Mouse (Mus musculus): ENCODE data around the gene Timm22. TPM values are rescaled to one million over a fixed set of nuclear protein-coding genes. Genes with fewer than 3 reads are reported as not detected.

Timm22 gene
- total and polyA plus RNA-seq, 3 experiments: 10.4 to 40.4 (median 35.3) TPM

DNA sequence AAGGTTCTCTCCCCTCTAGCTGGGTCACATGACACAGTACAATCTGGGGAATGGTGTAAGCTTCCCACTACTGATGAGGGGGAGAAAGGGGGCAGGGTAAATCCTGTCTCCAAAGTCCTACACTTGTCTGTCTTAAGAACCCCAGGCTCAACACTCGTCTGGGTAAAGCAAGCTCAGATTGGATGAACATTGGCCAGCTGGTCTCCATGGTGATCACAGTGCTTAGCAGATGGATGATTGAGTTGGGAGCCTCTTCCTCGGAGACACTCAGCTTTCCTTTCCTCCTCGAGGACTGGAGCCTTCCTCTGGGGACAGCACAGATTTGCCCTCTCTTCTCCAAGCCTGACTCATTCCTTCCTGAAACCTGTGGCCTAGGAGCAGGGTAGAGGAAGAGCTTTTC lies 32.9 kb downstream of the Timm22 start:
- intact Hi-C loops (cut with DNase I): no loop called here
- WGBS: 50% methylated on average over 3 of the region's 3 CpGs

DNA sequence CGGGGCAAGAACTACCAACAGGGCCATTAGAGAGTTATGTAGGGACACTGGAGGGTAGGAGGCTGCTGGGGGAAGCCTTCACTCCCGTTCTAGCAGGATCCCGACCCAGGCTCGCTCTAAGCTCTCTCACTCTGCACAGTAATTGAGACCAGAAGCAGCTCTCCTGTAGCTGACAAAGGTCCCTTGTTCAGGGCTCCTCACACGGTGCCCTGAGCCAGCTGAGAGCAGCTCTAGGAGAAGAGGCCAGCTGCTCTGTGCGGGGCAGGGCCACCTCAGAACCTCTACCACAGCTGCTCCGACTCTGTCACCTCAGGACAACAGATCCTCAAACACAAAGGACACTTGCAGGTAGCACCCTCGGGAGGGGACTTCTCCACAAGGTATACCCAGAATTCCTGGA lies 38.7 kb downstream of the Timm22 start:
- intact Hi-C loops (cut with DNase I): no loop called here

More for the DNA sequence above, 32.9 kb downstream of the Timm22 start:
- peaks cover 13% of the 10 kb centered on the region for H3K4me1 ChIP-seq (ENCODE audit: control insufficient read depth, insufficient read depth, low read length)
- no peak for DNase-seq
- H3K27me3 ChIP-seq (ENCODE audit: control insufficient read depth, insufficient read depth, low read length): no peaks in the 10 kb centered on the region
- TF ChIP-seq CTCF (IDR thresholded peaks at IDR 0.05): no peak
- TF ChIP-seq POLR2A (IDR thresholded peaks at IDR 0.05; ENCODE audit: insufficient read depth, low read depth, low read length): no peak
- no peak for TF ChIP-seq EP300 (IDR thresholded peaks at IDR 0.05; ENCODE audit: insufficient read depth, low read depth, low read length)
- no peaks in the 10 kb centered on the region for H3K36me3 ChIP-seq (ENCODE audit: control insufficient read depth, insufficient read depth, low read length)
- H3K4me3 ChIP-seq: no peak overlapping the region
- no peak overlapping the region for H3K27ac ChIP-seq
- no peaks in the 10 kb centered on the region for H3K79me2 ChIP-seq (replicated peaks; ENCODE audit: control insufficient read depth, insufficient read depth, low read length)
- H3K9ac ChIP-seq (ENCODE audit: low read depth, low read length): no peak overlapping the region

DNA sequence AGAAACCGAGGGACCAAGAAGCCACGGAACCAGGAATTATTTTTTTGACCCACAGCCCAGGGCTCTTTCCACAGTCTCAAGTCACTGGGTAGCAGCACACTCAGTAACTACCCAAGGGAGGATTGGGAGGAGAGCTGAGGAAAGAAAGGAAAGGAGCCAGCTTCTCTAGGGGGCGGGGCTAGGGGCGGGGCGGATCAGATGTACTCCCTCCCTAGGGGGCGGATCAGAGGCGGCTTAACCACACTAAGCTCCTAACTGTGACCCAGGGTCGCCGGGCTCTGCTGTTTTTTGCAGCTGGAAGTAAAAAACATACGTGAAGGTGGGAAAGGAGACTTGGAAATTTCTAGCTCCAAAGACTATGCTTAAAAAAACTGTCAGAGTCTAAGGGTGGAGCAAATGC lies 39.5 kb downstream of the Timm22 start:
- no peak for TF ChIP-seq POLR2A (IDR thresholded peaks at IDR 0.05; ENCODE audit: insufficient read depth, low read depth, low read length)
- H3K4me1 ChIP-seq (ENCODE audit: control insufficient read depth, insufficient read depth, low read length): no peaks in the 10 kb centered on the region
- no peak overlapping the region for H3K9ac ChIP-seq (ENCODE audit: low read depth, low read length)
- no peaks in the 10 kb centered on the region for H3K27me3 ChIP-seq (ENCODE audit: control insufficient read depth, insufficient read depth, low read length)
- H3K4me3 ChIP-seq: no peak overlapping the region
- no peak for DNase-seq
- intact Hi-C loops (cut with DNase I): no loop called here
- 24% methylated on average over 10 of the region's 10 CpGs for WGBS
- no peaks in the 10 kb centered on the region for H3K36me3 ChIP-seq (ENCODE audit: control insufficient read depth, insufficient read depth, low read length)
- H3K79me2 ChIP-seq (replicated peaks; ENCODE audit: control insufficient read depth, insufficient read depth, low read length): no peaks in the 10 kb centered on the region
- H3K27ac ChIP-seq: no peak overlapping the region

More for the DNA sequence above, 38.7 kb downstream of the Timm22 start:
- 71% methylated on average over 8 of the region's 8 CpGs for WGBS
- H3K4me3 ChIP-seq: no peak overlapping the region
- DNase-seq: no peak
- no peaks in the 10 kb centered on the region for H3K27me3 ChIP-seq (ENCODE audit: control insufficient read depth, insufficient read depth, low read length)
- no peak for TF ChIP-seq CTCF (IDR thresholded peaks at IDR 0.05)
- TF ChIP-seq POLR2A (IDR thresholded peaks at IDR 0.05; ENCODE audit: insufficient read depth, low read depth, low read length): no peak
- TF ChIP-seq EP300 (IDR thresholded peaks at IDR 0.05; ENCODE audit: insufficient read depth, low read depth, low read length): no peak
- H3K4me1 ChIP-seq (ENCODE audit: control insufficient read depth, insufficient read depth, low read length): no peaks in the 10 kb centered on the region
- no peaks in the 10 kb centered on the region for H3K36me3 ChIP-seq (ENCODE audit: control insufficient read depth, insufficient read depth, low read length)
- H3K79me2 ChIP-seq (replicated peaks; ENCODE audit: control insufficient read depth, insufficient read depth, low read length): no peaks in the 10 kb centered on the region
- H3K9ac ChIP-seq (ENCODE audit: low read depth, low read length): no peak overlapping the region
- no peak overlapping the region for H3K27ac ChIP-seq

DNA sequence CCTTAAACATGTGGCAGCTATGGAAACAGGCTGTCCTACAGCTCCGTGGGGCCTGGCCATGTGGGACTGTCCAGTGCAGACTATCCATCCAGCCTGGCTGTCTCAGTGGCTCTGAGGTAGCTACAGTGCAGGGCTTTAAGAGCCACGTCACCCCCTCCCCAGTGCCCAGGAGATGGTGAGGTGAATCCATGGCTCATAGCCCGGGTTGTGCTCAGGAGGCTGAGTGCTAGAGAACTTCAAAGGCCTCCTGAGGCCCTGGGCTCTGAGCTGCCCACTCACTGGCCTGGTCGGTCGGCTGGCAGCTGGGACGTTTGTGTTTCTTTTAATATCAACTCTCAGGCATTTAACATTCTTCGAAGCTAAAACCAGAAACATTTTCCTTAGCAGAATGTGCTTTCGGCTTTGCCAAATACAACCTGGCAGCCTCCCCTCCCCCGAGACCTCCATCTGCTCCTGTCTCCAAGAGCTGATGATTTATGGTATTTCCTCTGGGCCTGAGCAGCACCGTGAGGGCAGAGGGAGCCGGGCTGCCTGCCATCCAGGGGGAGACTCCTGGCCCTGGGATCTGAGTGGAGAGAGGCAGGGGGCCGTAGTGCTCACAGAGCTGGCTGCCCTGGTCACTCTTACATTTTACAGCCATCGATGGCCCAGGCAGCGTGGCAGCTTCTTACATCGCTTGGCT lies 42.9 kb downstream of the Timm22 start:
- H3K9ac ChIP-seq (ENCODE audit: low read depth, low read length): no peak overlapping the region
- H3K36me3 ChIP-seq (ENCODE audit: control insufficient read depth, insufficient read depth, low read length): no peaks in the 10 kb centered on the region
- no peaks in the 10 kb centered on the region for H3K27me3 ChIP-seq (ENCODE audit: control insufficient read depth, insufficient read depth, low read length)
- no peaks in the 10 kb centered on the region for H3K79me2 ChIP-seq (replicated peaks; ENCODE audit: control insufficient read depth, insufficient read depth, low read length)
- intact Hi-C loops (cut with DNase I): no loop called here
- H3K27ac ChIP-seq: no peak overlapping the region; the same call in 1 of the 2 replicates
- no peak overlapping the region for H3K4me3 ChIP-seq
- 59% methylated on average over 15 of the region's 15 CpGs for WGBS
- no peaks in the 10 kb centered on the region for H3K4me1 ChIP-seq (ENCODE audit: control insufficient read depth, insufficient read depth, low read length)
- TF ChIP-seq POLR2A (IDR thresholded peaks at IDR 0.05; ENCODE audit: insufficient read depth, low read depth, low read length): no peak
- TF ChIP-seq EP300 (IDR thresholded peaks at IDR 0.05; ENCODE audit: insufficient read depth, low read depth, low read length): no peak
- TF ChIP-seq CTCF (IDR thresholded peaks at IDR 0.05): no peak
- peak; percentile 53 to 56 for DNase-seq

DNA sequence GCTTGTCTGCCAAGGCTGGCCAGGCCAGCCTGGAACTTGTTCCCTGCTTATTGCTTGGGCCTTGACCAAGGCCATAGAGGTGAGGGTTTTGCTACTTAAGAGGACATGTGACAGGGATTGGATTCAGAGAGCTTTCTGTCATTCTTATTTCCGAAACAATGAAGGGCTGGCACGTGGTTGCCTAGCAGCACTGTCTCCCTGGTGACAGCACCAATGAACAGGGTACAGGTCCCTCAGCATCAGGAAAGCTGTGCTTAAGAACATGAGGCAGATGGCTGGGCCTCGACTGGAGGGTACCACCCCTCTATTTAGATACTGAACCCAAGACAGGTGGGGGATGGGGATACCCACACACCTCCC lies 43.4 kb downstream of the Timm22 start:
- Histone ChIP-seq H3K27me3 (ENCODE audit: control insufficient read depth, insufficient read depth, low read length) (no peaks in the 10 kb centered on the region), H3K27ac (no peak overlapping the region), H3K79me2 (replicated peaks; ENCODE audit: control insufficient read depth, insufficient read depth, low read length) (no peaks in the 10 kb centered on the region), H3K4me1 (ENCODE audit: control insufficient read depth, insufficient read depth, low read length) (no peaks in the 10 kb centered on the region), H3K9ac (ENCODE audit: low read depth, low read length) (no peak overlapping the region), H3K36me3 (ENCODE audit: control insufficient read depth, insufficient read depth, low read length) (no peaks in the 10 kb centered on the region), H3K4me3 (no peak overlapping the region)
- DNase-seq: no peak
- WGBS: 65% methylated on average over 3 of the region's 3 CpGs
- TF ChIP-seq CTCF (IDR thresholded peaks at IDR 0.05): no peak
- no peak for TF ChIP-seq EP300 (IDR thresholded peaks at IDR 0.05; ENCODE audit: insufficient read depth, low read depth, low read length)
- TF ChIP-seq POLR2A (IDR thresholded peaks at IDR 0.05; ENCODE audit: insufficient read depth, low read depth, low read length): no peak
- intact Hi-C loops (cut with DNase I): no loop called here

DNA sequence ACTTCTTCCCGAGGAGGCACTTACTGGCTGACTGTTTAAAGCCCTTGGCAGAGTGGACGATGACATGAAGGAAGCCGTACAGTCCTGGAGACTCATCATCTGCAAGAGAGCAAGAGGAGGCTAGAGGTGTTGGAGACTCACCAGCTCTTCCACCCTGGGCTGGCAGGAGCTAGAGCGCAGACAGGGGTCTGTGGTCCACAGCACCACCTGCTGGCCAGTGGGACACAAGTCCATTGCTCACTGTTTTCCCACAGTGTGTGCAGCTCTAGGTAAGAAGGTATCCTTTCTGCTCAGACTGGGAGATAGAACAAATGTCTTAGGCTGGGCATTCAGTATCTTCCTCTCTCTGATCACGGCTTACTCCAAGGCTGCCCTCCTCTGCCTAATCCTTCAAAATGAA lies 47.7 kb downstream of the Timm22 start:
- TF ChIP-seq CTCF (IDR thresholded peaks at IDR 0.05) (no peak; the same call in 1 of the 2 replicates), POLR2A (IDR thresholded peaks at IDR 0.05; ENCODE audit: insufficient read depth, low read depth, low read length) (no peak), EP300 (IDR thresholded peaks at IDR 0.05; ENCODE audit: insufficient read depth, low read depth, low read length) (peak; percentile 82; the same call in 1 of the 2 replicates)
- H3K27ac ChIP-seq: no peak overlapping the region
- no peak overlapping the region for H3K4me3 ChIP-seq
- H3K9ac ChIP-seq (ENCODE audit: low read depth, low read length): no peak overlapping the region
- H3K36me3 ChIP-seq (ENCODE audit: control insufficient read depth, insufficient read depth, low read length): no peaks in the 10 kb centered on the region
- whole genome bisulfite sequencing: 36% methylated on average over 5 of the region's 5 CpGs
- no peaks in the 10 kb centered on the region for H3K79me2 ChIP-seq (replicated peaks; ENCODE audit: control insufficient read depth, insufficient read depth, low read length)
- peak; percentile 74 to 80 for DNase-seq
- no peaks in the 10 kb centered on the region for H3K27me3 ChIP-seq (ENCODE audit: control insufficient read depth, insufficient read depth, low read length)
- H3K4me1 ChIP-seq (ENCODE audit: control insufficient read depth, insufficient read depth, low read length): no peaks in the 10 kb centered on the region; the same call in 1 of the 2 replicates
- intact Hi-C loops (cut with DNase I): loop anchor here (1.0 to 2.0 kb wide), 3 partner anchors 36 to 201 kb away; no protein-coding TSS in a partner anchor
